Mouse (Mus musculus): ENCODE measurements around the gene Fam222b.

DNA sequence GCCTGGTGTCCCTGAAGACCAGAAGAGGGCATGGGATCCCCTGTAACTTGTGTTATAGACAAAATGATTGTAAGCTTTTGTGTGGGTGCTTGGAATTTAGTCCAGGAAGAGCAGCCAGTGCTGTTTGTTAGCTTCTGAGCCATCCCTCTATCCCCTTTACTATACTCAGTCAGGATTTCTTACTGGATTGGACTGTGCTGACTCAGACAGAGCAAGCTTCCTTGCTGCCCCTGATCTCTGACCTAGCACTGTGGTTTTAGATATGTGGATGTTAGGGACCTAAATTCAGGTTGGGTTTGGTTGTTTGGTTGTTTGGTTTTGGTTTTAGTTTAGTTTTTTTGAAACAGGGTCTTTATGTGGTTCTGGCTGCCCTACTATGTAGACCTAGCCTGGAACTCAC lies 24.0 kb downstream of the Fam222b start:
- TF ChIP-seq POLR2A (IDR thresholded peaks at IDR 0.05; ENCODE audit: borderline replicate concordance, extremely low read depth, insufficient read depth, insufficient read length, poor library complexity, severe bottlenecking) (no peak), CTCF (IDR thresholded peaks at IDR 0.05; ENCODE audit: borderline replicate concordance, extremely low read depth, insufficient read depth, insufficient read length) (no peak)
